ENCODE assay signal across 10 mouse cellular contexts in genomic region chr6:36788576-36789191, GRCm38 (mm10). TPM values are rescaled to one million over a fixed set of nuclear protein-coding genes. Genes with fewer than 3 reads are reported as not detected.
DNase-seq lines count a peak whose midpoint lies in the region; ATAC-seq and TF ChIP-seq lines count a peak whose summit lies in the region.
"Had no signal": no experiment of that assay in that cellular context is flagged by ENCODE, and none has a peak within 500 bp of the region (broad histone marks: within the 10 kb centered on the region; RNA-seq: fewer than 3 reads in every experiment).

No protein-coding gene starts in this region.

- H3K27ac ChIP-seq in CH12.LX (ENCODE audit: insufficient read depth, low read depth) = no peak overlapping the region
- H3K27ac ChIP-seq in forebrain, embryonic 10.5 days = peak overlapping the region; percentile 71
- no peak overlapping the region for H3K27ac ChIP-seq in midbrain, embryonic 11.5 days (ENCODE audit: low read depth, low read length)
- H3K27ac ChIP-seq: embryonic facial prominence, embryonic 13.5 days had no signal

- no peak for TF ChIP-seq CTCF in CH12.LX (conservative IDR thresholded peaks at IDR 0.05 in 1 of 2, IDR thresholded peaks at IDR 0.05 in 1 of 2; ENCODE audit: low read depth in 2 of 2, low read length in 2 of 2)

- H3K4me2 ChIP-seq in CH12.LX (ENCODE audit: insufficient read depth, low read depth, poor library complexity, severe bottlenecking) = 0 out of 2 replicates have a peak overlapping the region, but pooled peaks have one; percentile 55
- no peak overlapping the region for H3K4me2 ChIP-seq in midbrain, embryonic 11.5 days
- H3K4me2 ChIP-seq: embryonic facial prominence, embryonic 13.5 days; heart, embryonic 11.5 days had no signal

- no peak for TF ChIP-seq RAD21 in CH12.LX (IDR thresholded peaks at IDR 0.05; ENCODE audit: low read depth, low read length)

- TF ChIP-seq POLR2A in CH12.LX (IDR thresholded peaks at IDR 0.05; ENCODE audit: low read depth, low read length) = no peak

- no peaks in the 10 kb centered on the region for H3K27me3 ChIP-seq in CH12.LX (replicated peaks)
- no peaks in the 10 kb centered on the region for H3K27me3 ChIP-seq in forebrain, embryonic 10.5 days (ENCODE audit: poor library complexity, severe bottlenecking)
- peaks cover 11% of the 10 kb centered on the region for H3K27me3 ChIP-seq in midbrain, embryonic 11.5 days (ENCODE audit: control insufficient read depth, insufficient read depth, low read length)
- H3K27me3 ChIP-seq: embryonic facial prominence, embryonic 13.5 days had no signal

- H3K9ac ChIP-seq in CH12.LX (ENCODE audit: insufficient read depth, low read depth) = no peak overlapping the region
- H3K9ac ChIP-seq in midbrain, embryonic 11.5 days (ENCODE audit: low read length) = no peak overlapping the region
- H3K9ac ChIP-seq: embryonic facial prominence, embryonic 13.5 days had no signal

- no peaks in the 10 kb centered on the region for H3K36me3 ChIP-seq in CH12.LX (replicated peaks in 1 of 2; ENCODE audit: control insufficient read depth in 1 of 2, insufficient read depth in 1 of 2, low read length in 1 of 2)
- H3K36me3 ChIP-seq in forebrain, embryonic 10.5 days (replicated peaks) = peaks cover 10% of the 10 kb centered on the region; the same call in 1 of the 2 replicates
- H3K36me3 ChIP-seq in midbrain, embryonic 11.5 days (ENCODE audit: control insufficient read depth, insufficient read depth, low read length) = no peaks in the 10 kb centered on the region

- no peak overlapping the region for H3K4me3 ChIP-seq in CH12.LX (replicated peaks in 1 of 3; ENCODE audit: low read depth in 2 of 3, low read length in 2 of 3, poor library complexity in 1 of 3)
- H3K4me3 ChIP-seq in forebrain, embryonic 10.5 days = peak overlapping the region; percentile 18
- no peak overlapping the region for H3K4me3 ChIP-seq in midbrain, embryonic 11.5 days (ENCODE audit: low read depth, low read length)
- H3K4me3 ChIP-seq: embryonic facial prominence, embryonic 13.5 days had no signal

- 26% methylated on average over 12 of the region's 12 CpGs for WGBS in forebrain, embryonic 10.5 days
- WGBS in midbrain, embryonic 11.5 days = 21% methylated on average over 12 of the region's 12 CpGs

- H3K4me1 ChIP-seq in CH12.LX (ENCODE audit: control insufficient read depth in 1 of 2, insufficient read depth in 2 of 2) = peaks cover 0 to 2% of the 10 kb centered on the region in 2 experiments; a peak in 1 of 4 replicates
- peaks cover 72% of the 10 kb centered on the region for H3K4me1 ChIP-seq in forebrain, embryonic 10.5 days
- H3K4me1 ChIP-seq in midbrain, embryonic 11.5 days (ENCODE audit: control insufficient read depth, insufficient read depth, low read length) = peaks cover 28% of the 10 kb centered on the region

- H3K79me2 ChIP-seq in CH12.LX (replicated peaks; ENCODE audit: control insufficient read depth, extremely low read depth, insufficient read depth, poor library complexity, severe bottlenecking) = no peaks in the 10 kb centered on the region

- no peak for TF ChIP-seq EP300 in CH12.LX (IDR thresholded peaks at IDR 0.05; ENCODE audit: low read length)

- dilution Hi-C loops in CH12.LX (cut with MboI; ENCODE audit: extremely low pct_ligation_motif_present, extremely low pct_unique_long_range_greater_than_20kb, low sequenced_read_pairs) = no loop called here

- in situ Hi-C loops in CH12.LX (cut with MboI; ENCODE audit: low pct_ligation_motif_present, low pct_unique_long_range_greater_than_20kb, low sequenced_read_pairs) = no loop called here

- DNase-seq in cerebellum, postnatal 25 days = peak; percentile 17 to 25
- no peak for DNase-seq in cerebellum, adult 11 months
- no peak for DNase-seq in CH12.LX (ENCODE audit: extremely low read depth)
- peak; percentile 51 for DNase-seq in forebrain, embryonic 10.5 days (ENCODE audit: extremely low spot score, low spot score)
- DNase-seq in midbrain, embryonic 11.5 days (ENCODE audit: low spot score, missing footprints) = peak; percentile 88
- DNase-seq in thymus, postnatal 14 days = no peak
- DNase-seq in thymus, postnatal 36 days = no peak
- no peak for DNase-seq in frontal cortex, postnatal 10 days (ENCODE audit: low spot score in 2 of 2)

- peak; percentile 88 for ATAC-seq in midbrain, embryonic 11.5 days (ENCODE audit: low FRiP score)

- H3K9me3 ChIP-seq in CH12.LX (replicated peaks; ENCODE audit: low read length) = no peaks in the 10 kb centered on the region
- no peaks in the 10 kb centered on the region for H3K9me3 ChIP-seq in forebrain, embryonic 10.5 days
- H3K9me3 ChIP-seq in midbrain, embryonic 11.5 days (ENCODE audit: control insufficient read depth, low read length) = no peaks in the 10 kb centered on the region
- H3K9me3 ChIP-seq: embryonic facial prominence, embryonic 13.5 days had no signal

TF ChIP-seq in CH12.LX, 34 proteins besides CTCF, POLR2A, EP300 and RAD21:
- TF ChIP-seq MAZ (IDR thresholded peaks at IDR 0.05; ENCODE audit: low read depth, low read length) (no peak), ZKSCAN1 (IDR thresholded peaks at IDR 0.05; ENCODE audit: borderline replicate concordance, low read depth, low read length) (no peak)
TF ChIP-seq in CH12.LX: peak in this region for 0.

RNA-seq across cellular contexts. Expression of gene Ptn, which starts 21.3 kb away (rescaled TPM):
- total RNA-seq in CH12.LX (2012; rRNA removed) (not detected in 2 replicates), CH12.LX (2014; rRNA removed) (not detected in 2 replicates)
- not detected in 2 replicates for polyA plus RNA-seq in CH12.LX (2012; ENCODE audit: insufficient read length, low read depth)
- polyA plus RNA-seq in forebrain, embryonic 10.5 days (2016; fragmentation: Nextera tagmentation; extraction: Ambion mirVana) = 142 and 150 TPM in 2 replicates
- polyA plus RNA-seq in midbrain, embryonic 11.5 days (2014; fragmentation: Nextera tagmentation; extraction: Ambion mirVana) = 243 and 244 TPM in 2 replicates

Comparison
In these comparisons a context has a peak if more than half of its experiments do, and no peak if none do; other contexts are left out.
1. DNase-seq: peak in cerebellum, postnatal 25 days (2 of 2), forebrain, embryonic 10.5 days (single experiment) and midbrain, embryonic 11.5 days (single experiment); none in cerebellum, adult 11 months (single experiment), CH12.LX (single experiment), thymus, postnatal 14 days (single experiment), thymus, postnatal 36 days (0 of 2) and frontal cortex, postnatal 10 days (0 of 2).
2. RNA of gene Ptn, which starts 21.3 kb away (polyA plus RNA-seq): 243 to 244 TPM in midbrain, embryonic 11.5 days and 142 to 150 TPM in forebrain, embryonic 10.5 days; not detected in CH12.LX; every median in the first group is over 100 times any median in the second.